Mouse (Mus musculus) erythroblast, embryonic 14.5 days (primary cell): ENCODE results near the gene BC048403. TPM values are rescaled to one million over a fixed set of nuclear protein-coding genes. Genes with fewer than 3 reads are reported as not detected.

Experiments
- H3K27me3 ChIP-seq: 2 replicates; pipeline ENCODE4 v1.6.1; 2012; ENCODE audit warnings: inconsistent platforms; ENCODE audit not compliant: control insufficient read depth
- H3K36me3 ChIP-seq: 2 replicates; pipeline ENCODE4 v1.6.1; 2012; ENCODE audit warnings: mild to moderate bottlenecking, inconsistent platforms; ENCODE audit not compliant: control insufficient read depth
- H3K4me1 ChIP-seq: 2 replicates; pipeline ENCODE4 v1.6.1; 2012; ENCODE audit warnings: inconsistent platforms; ENCODE audit not compliant: control insufficient read depth
- H3K4me3 ChIP-seq: replicated peaks from 2 replicates; pipeline ENCODE3; 2012; ENCODE audit warnings: moderate library complexity, mild to moderate bottlenecking, inconsistent platforms
- H3K9me3 ChIP-seq: 2 replicates; pipeline ENCODE4 v1.6.1; 2012; ENCODE audit warnings: low read length, inconsistent platforms, mixed read lengths; ENCODE audit not compliant: control insufficient read depth
- GATA1 ChIP-seq: IDR thresholded peaks from 2 replicates; pipeline ENCODE4 v1.6.1; 2012; ENCODE audit warnings: low read length, inconsistent platforms, mixed read lengths
- TAL1 ChIP-seq: IDR thresholded peaks from 3 replicates; pipeline ENCODE4 v1.6.1; 2012; ENCODE audit warnings: low read length, inconsistent platforms, mixed read lengths
- polyA plus RNA-seq: library from polyadenylated mRNA; stranded (reverse); fragments of >175 nt; gene quantifications from 2 replicates; pipeline ENCODE4 v1.2.3, GENCODE M21; 2012

Gene BC048403
- polyA plus RNA-seq, 1 experiment: 0.17 TPM

- Histone ChIP-seq H3K4me3 (no peak overlapping the region), H3K36me3 (no peaks in the 10 kb centered on the region), H3K27me3 (no peaks in the 10 kb centered on the region), H3K4me1 (peaks cover 3% of the 10 kb centered on the region), H3K9me3 (no peaks in the 10 kb centered on the region)
- TF ChIP-seq TAL1 (no peak), GATA1 (no peak)
Observed at GRCm38 (mm10) chr10:121770624-121771577, 31.2 kb downstream of the BC048403 start.

- H3K4me3 ChIP-seq: no peak overlapping the region
- no peaks in the 10 kb centered on the region for H3K27me3 ChIP-seq
- no peaks in the 10 kb centered on the region for H3K9me3 ChIP-seq
- H3K36me3 ChIP-seq: no peaks in the 10 kb centered on the region
- TF ChIP-seq GATA1: no peak
- TF ChIP-seq TAL1: no peak
- H3K4me1 ChIP-seq: peaks cover 3% of the 10 kb centered on the region
Observed at GRCm38 (mm10) chr10:121773813-121774212, 34.1 kb downstream of the BC048403 start.

GRCm38 (mm10) chr10:121775990-121776389 is 36.3 kb downstream of the BC048403 start:
- Histone ChIP-seq H3K4me1 (peaks cover under 1% of the 10 kb centered on the region; the same call in 1 of the 2 replicates), H3K27me3 (no peaks in the 10 kb centered on the region), H3K9me3 (no peaks in the 10 kb centered on the region; the same call in 1 of the 2 replicates), H3K4me3 (no peak overlapping the region), H3K36me3 (no peaks in the 10 kb centered on the region)
- no peak for TF ChIP-seq TAL1
- TF ChIP-seq GATA1: no peak

- no peaks in the 10 kb centered on the region; the same call in 1 of the 2 replicates for H3K9me3 ChIP-seq
- H3K36me3 ChIP-seq: no peaks in the 10 kb centered on the region
- no peak overlapping the region for H3K4me3 ChIP-seq
- H3K4me1 ChIP-seq: peaks cover 2% of the 10 kb centered on the region
- no peaks in the 10 kb centered on the region for H3K27me3 ChIP-seq
- TF ChIP-seq GATA1 (no peak), TAL1 (no peak)
Observed at GRCm38 (mm10) chr10:121781159-121781558, 41.4 kb downstream of the BC048403 start.

GRCm38 (mm10) chr10:121788536-121788935 is 48.8 kb downstream of the BC048403 start:
- no peaks in the 10 kb centered on the region for H3K27me3 ChIP-seq
- no peak overlapping the region for H3K4me3 ChIP-seq
- no peak for TF ChIP-seq TAL1
- H3K36me3 ChIP-seq: no peaks in the 10 kb centered on the region
- no peaks in the 10 kb centered on the region for H3K9me3 ChIP-seq
- no peaks in the 10 kb centered on the region for H3K4me1 ChIP-seq

- H3K36me3 ChIP-seq: no peaks in the 10 kb centered on the region
- no peaks in the 10 kb centered on the region for H3K4me1 ChIP-seq
- H3K27me3 ChIP-seq: no peaks in the 10 kb centered on the region
- no peak for TF ChIP-seq GATA1
- no peak for TF ChIP-seq TAL1
- H3K4me3 ChIP-seq: no peak overlapping the region
- no peaks in the 10 kb centered on the region for H3K9me3 ChIP-seq
Observed at GRCm38 (mm10) chr10:121790078-121790477, 50.3 kb downstream of the BC048403 start.

GRCm38 (mm10) chr10:121792661-121793060 is 52.9 kb downstream of the BC048403 start:
- Histone ChIP-seq H3K4me3 (no peak overlapping the region), H3K4me1 (no peaks in the 10 kb centered on the region), H3K36me3 (no peaks in the 10 kb centered on the region), H3K9me3 (no peaks in the 10 kb centered on the region), H3K27me3 (no peaks in the 10 kb centered on the region)
- TF ChIP-seq TAL1: no peak
- TF ChIP-seq GATA1: no peak

GRCm38 (mm10) chr10:121794486-121794885 is 54.7 kb downstream of the BC048403 start:
- no peaks in the 10 kb centered on the region for H3K27me3 ChIP-seq
- H3K4me1 ChIP-seq: no peaks in the 10 kb centered on the region
- no peak for TF ChIP-seq TAL1
- TF ChIP-seq GATA1: no peak
- no peaks in the 10 kb centered on the region for H3K9me3 ChIP-seq
- H3K4me3 ChIP-seq: no peak overlapping the region
- no peaks in the 10 kb centered on the region for H3K36me3 ChIP-seq

- TF ChIP-seq GATA1 (no peak), TAL1 (no peak)
- no peaks in the 10 kb centered on the region for H3K36me3 ChIP-seq
- H3K27me3 ChIP-seq: no peaks in the 10 kb centered on the region
- no peaks in the 10 kb centered on the region for H3K9me3 ChIP-seq
- no peak overlapping the region for H3K4me3 ChIP-seq
- no peaks in the 10 kb centered on the region for H3K4me1 ChIP-seq
Observed at GRCm38 (mm10) chr10:121796027-121796802, 56.5 kb downstream of the BC048403 start.
